ENCODE assay signal across 8 mouse cellular contexts in genomic region chr17:87107623-87108221, GRCm38 (mm10). TPM values are rescaled to one million over a fixed set of nuclear protein-coding genes. Genes with fewer than 3 reads are reported as not detected.
A peak's percentile ranks its signal among the peaks of the same experiment; 100 is the strongest.
DNase-seq lines count a peak whose midpoint lies in the region; ATAC-seq and TF ChIP-seq lines count a peak whose summit lies in the region.

Gene Socs5 (plus strand): TSS chr17:87107679.

- peak within 1 kb of the TSS; percentile 81 for H3K4me3 ChIP-seq in kidney, embryonic 16.5 days (ENCODE audit: low read length)
- peak within 1 kb of the TSS; percentile 92 for H3K4me3 ChIP-seq in ES-Bruce4 (ENCODE audit: low read depth, low read length)
- peak within 1 kb of the TSS; percentile 75 for H3K4me3 ChIP-seq in intestine, embryonic 16.5 days (ENCODE audit: low read length)
- peak within 1 kb of the TSS; percentile 69 for H3K4me3 ChIP-seq in liver, embryonic 16.5 days (ENCODE audit: low read depth, low read length)

- peak; percentile 88 for ATAC-seq in kidney, embryonic 16.5 days (ENCODE audit: low FRiP score, low TSS enrichment)
- ATAC-seq in intestine, embryonic 16.5 days, result peak; percentile 86
- ATAC-seq in liver, embryonic 16.5 days (ENCODE audit: low read depth), result peak; percentile 60

- peaks cover 14% of the 10 kb centered on the region for H3K4me1 ChIP-seq in kidney, embryonic 16.5 days (ENCODE audit: insufficient read depth, low read length)
- H3K4me1 ChIP-seq in ES-Bruce4 (ENCODE audit: control insufficient read depth, insufficient read depth, low read length), result no peaks in the 10 kb centered on the region
- H3K4me1 ChIP-seq in intestine, embryonic 16.5 days (ENCODE audit: control insufficient read depth, insufficient read depth, low read length), result 0 out of 2 replicates have a peak, but pooled peaks cover 2% of the 10 kb centered on the region
- H3K4me1 ChIP-seq in liver, embryonic 16.5 days (ENCODE audit: control insufficient read depth, low read depth, low read length), result peaks cover 12% of the 10 kb centered on the region

- WGBS in kidney, embryonic 16.5 days, result under 1% methylated on average over 54 of the region's 73 CpGs
- WGBS in intestine, embryonic 16.5 days, result under 1% methylated on average over 60 of the region's 73 CpGs
- WGBS in liver, embryonic 16.5 days (ENCODE audit: insufficient replicate concordance), result under 1% methylated on average over 46 of the region's 73 CpGs

- peak within 1 kb of the TSS; percentile 86 for H3K27ac ChIP-seq in kidney, embryonic 16.5 days (ENCODE audit: low read length)
- H3K27ac ChIP-seq in ES-Bruce4 (ENCODE audit: insufficient read depth, low read length), result peak within 1 kb of the TSS; percentile 65
- peak within 1 kb of the TSS; percentile 76 for H3K27ac ChIP-seq in intestine, embryonic 16.5 days (ENCODE audit: low read length)
- peak within 1 kb of the TSS; percentile 50 for H3K27ac ChIP-seq in liver, embryonic 16.5 days (ENCODE audit: low read length)

- H3K4me2 ChIP-seq in kidney, embryonic 16.5 days (replicated peaks; ENCODE audit: low read depth, low read length), result peak within 1 kb of the TSS; percentile 84
- peak within 1 kb of the TSS; percentile 92 for H3K4me2 ChIP-seq in intestine, embryonic 16.5 days (ENCODE audit: low read depth, low read length)
- peak within 1 kb of the TSS; percentile 82 for H3K4me2 ChIP-seq in liver, embryonic 16.5 days (ENCODE audit: low read depth, low read length)

- no peaks in the 10 kb centered on the region for H3K36me3 ChIP-seq in kidney, embryonic 16.5 days (ENCODE audit: insufficient read depth, low read length)
- H3K36me3 ChIP-seq in ES-Bruce4 (ENCODE audit: control insufficient read depth, insufficient read depth, low read length, poor library complexity, severe bottlenecking), result no peaks in the 10 kb centered on the region
- H3K36me3 ChIP-seq in intestine, embryonic 16.5 days (ENCODE audit: control insufficient read depth, insufficient read depth, low read length), result no peaks in the 10 kb centered on the region
- H3K36me3 ChIP-seq in liver, embryonic 16.5 days (ENCODE audit: control insufficient read depth, insufficient read depth), result no peaks in the 10 kb centered on the region

- no peaks in the 10 kb centered on the region for H3K27me3 ChIP-seq in kidney, embryonic 16.5 days (ENCODE audit: insufficient read depth, low read length)
- no peaks in the 10 kb centered on the region for H3K27me3 ChIP-seq in ES-Bruce4 (ENCODE audit: control insufficient read depth, insufficient read depth, low read length, poor library complexity, severe bottlenecking)
- H3K27me3 ChIP-seq in intestine, embryonic 16.5 days (replicated peaks; ENCODE audit: control insufficient read depth, insufficient read depth, low read length), result no peaks in the 10 kb centered on the region
- peaks cover 10% of the 10 kb centered on the region for H3K27me3 ChIP-seq in liver, embryonic 16.5 days (ENCODE audit: control insufficient read depth, insufficient read depth, low read depth, low read length)

- intact Hi-C loops in gastrocnemius, postnatal 14 days (cut with DNase I; ENCODE audit: low total_unique reads), result loop anchor here (10.0 kb wide), 1 partner anchor 63 kb away; no protein-coding TSS in a partner anchor

- no peak for DNase-seq in kidney, postnatal 10 days
- DNase-seq in cerebellum, adult 8-10 months, result peak; percentile 77
- DNase-seq in gastrocnemius, postnatal 14 days, result no peak
- DNase-seq in testis, postnatal 10 days (ENCODE audit: low spot score), result peak; percentile 76

- no peaks in the 10 kb centered on the region for H3K9me3 ChIP-seq in kidney, embryonic 16.5 days (ENCODE audit: low read length)
- H3K9me3 ChIP-seq in ES-Bruce4 (replicated peaks; ENCODE audit: control insufficient read depth, insufficient read depth, low read length, poor library complexity, severe bottlenecking), result no peaks in the 10 kb centered on the region
- H3K9me3 ChIP-seq in intestine, embryonic 16.5 days (ENCODE audit: control insufficient read depth, low read length), result no peaks in the 10 kb centered on the region
- no peaks in the 10 kb centered on the region for H3K9me3 ChIP-seq in liver, embryonic 16.5 days (replicated peaks; ENCODE audit: control insufficient read depth, low read length)

- TF ChIP-seq POLR2A in ES-Bruce4 (IDR thresholded peaks at IDR 0.05; ENCODE audit: insufficient read depth, low read length), result no peak

- TF ChIP-seq CTCF in ES-Bruce4 (IDR thresholded peaks at IDR 0.05; ENCODE audit: low read depth, low read length), result no peak

- peak within 1 kb of the TSS; percentile 98 for H3K9ac ChIP-seq in kidney, embryonic 16.5 days (replicated peaks; ENCODE audit: low read length)
- peak within 1 kb of the TSS; percentile 86 for H3K9ac ChIP-seq in ES-Bruce4 (ENCODE audit: low read depth, poor library complexity, severe bottlenecking)
- peak within 1 kb of the TSS; percentile 83 for H3K9ac ChIP-seq in intestine, embryonic 16.5 days (ENCODE audit: low read depth, low read length)
- H3K9ac ChIP-seq in liver, embryonic 16.5 days (ENCODE audit: low read depth, low read length), result peak within 1 kb of the TSS; percentile 70

- no peak for TF ChIP-seq EP300 in ES-Bruce4 (IDR thresholded peaks at IDR 0.05; ENCODE audit: insufficient read depth, low read depth, low read length)

RNA-seq across cellular contexts. Expression of gene Socs5, which starts in this region (rescaled TPM):
- polyA plus RNA-seq in kidney, embryonic 16.5 days (2015; fragmentation: Nextera tagmentation; extraction: Ambion mirVana), result 14.7 and 15.6 TPM in 2 replicates
- 11.2 and 11.5 TPM in 2 replicates for polyA plus RNA-seq in ES-Bruce4 (2011; ENCODE audit: insufficient read depth, insufficient read length, low read depth, missing spikeins)
- total RNA-seq in gastrocnemius, postnatal 14 days (2021), result 10 to 100 TPM; 11.3 to 14.0 TPM
- 5.3 and 5.9 TPM in 2 replicates for polyA plus RNA-seq in intestine, embryonic 16.5 days (2015; fragmentation: Nextera tagmentation; extraction: Ambion mirVana)
- polyA plus RNA-seq in liver, embryonic 16.5 days (2015; fragmentation: Nextera tagmentation; extraction: Ambion mirVana), result 1.5 and 1.9 TPM in 2 replicates

Comparison
In these comparisons a context has a peak if more than half of its experiments do, and no peak if none do; other contexts are left out.
1. DNase-seq: peak in cerebellum, adult 8-10 months (single experiment) and testis, postnatal 10 days (single experiment); none in kidney, postnatal 10 days (single experiment) and gastrocnemius, postnatal 14 days (single experiment).
2. Peak in every context shown above with its lines, with median percentiles within 50 percentile points of each other: ATAC-seq, H3K27ac ChIP-seq, H3K4me2 ChIP-seq, H3K4me3 ChIP-seq and H3K9ac ChIP-seq.